Mouse (Mus musculus) urinary bladder, postnatal 36 days (tissue): ENCODE measurements at regions not wholly inside any gene's neighbourhood (a gene's known extent, or its start where the extent isn't known, plus 50 kb on each side); places are given as distances from the start of the nearest gene placed in this dataset.
"Not testable (repeated sequence)": the region's sequence is repeated elsewhere in the genome, so short reads cannot be mapped to it uniquely, and the experiment has no call there.

ENCODE experiments used
- DNase-seq, 2 experiments: peaks; one replicate each; pipeline ENCODE4 v3.0.0; 2022; ENCODE audit warnings: low spot score in 2 of 2, mixed read lengths in 1 of 2

DNA sequence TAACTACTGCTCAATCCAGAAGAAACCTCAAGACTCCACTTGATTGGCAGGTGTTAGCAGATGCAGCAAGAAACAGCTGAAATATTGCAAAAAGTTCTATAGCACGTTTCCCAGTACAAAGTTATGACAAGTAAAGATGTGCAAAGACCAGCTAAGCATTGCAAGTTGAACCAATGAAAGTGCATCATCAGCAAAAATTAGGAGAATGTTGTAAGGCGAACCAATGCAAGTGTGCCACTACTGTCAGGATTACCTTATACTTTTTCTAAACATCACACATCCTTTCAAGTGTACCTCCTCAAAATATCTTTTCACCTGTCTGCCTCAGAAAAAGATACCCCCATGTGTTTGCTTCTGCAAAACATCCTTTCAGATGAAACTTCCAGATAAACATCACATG, 244.7 kb downstream of the Slco6d1 start:
- no peak for DNase-seq

DNA sequence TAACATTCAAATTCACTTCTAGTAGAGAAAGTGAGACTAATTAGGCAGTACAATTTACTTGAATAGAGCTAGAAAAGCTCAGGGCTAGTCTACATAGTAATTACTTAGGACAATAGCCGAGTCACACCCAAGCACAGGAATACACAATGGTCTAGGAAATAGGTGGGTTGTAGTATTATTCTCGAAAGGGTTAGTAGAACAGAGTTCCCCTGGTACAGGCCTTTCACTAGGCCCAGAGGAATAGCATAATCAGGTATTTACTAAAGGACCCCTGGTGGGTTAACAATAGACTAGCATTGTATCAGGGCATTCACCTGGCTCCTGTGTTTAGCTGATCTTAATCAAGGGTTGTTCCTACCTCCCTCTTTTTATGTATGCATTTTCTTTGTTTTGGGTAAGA, 246.5 kb downstream of the Slco6d1 start:
- DNase-seq = not testable (repeated sequence)

DNA sequence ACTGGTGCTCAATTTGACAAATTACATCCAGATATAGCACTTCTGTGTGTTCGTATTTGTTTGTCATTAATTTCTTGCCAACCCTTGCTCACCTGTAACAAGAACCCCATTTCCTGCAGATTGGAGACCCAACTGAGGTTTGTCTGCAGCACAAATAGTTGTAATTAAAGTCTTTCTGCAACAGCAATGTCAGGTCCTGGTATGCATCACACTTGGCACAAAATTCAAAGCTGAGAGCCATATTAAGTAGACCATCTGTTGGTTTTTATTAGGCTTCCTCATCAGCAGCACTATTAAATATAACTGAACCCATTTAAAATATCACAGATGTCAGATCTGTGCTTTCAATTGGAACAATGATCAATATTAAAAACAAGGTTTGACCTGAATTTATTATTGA, 247.0 kb downstream of the Slco6d1 start:
- DNase-seq = no peak

DNA sequence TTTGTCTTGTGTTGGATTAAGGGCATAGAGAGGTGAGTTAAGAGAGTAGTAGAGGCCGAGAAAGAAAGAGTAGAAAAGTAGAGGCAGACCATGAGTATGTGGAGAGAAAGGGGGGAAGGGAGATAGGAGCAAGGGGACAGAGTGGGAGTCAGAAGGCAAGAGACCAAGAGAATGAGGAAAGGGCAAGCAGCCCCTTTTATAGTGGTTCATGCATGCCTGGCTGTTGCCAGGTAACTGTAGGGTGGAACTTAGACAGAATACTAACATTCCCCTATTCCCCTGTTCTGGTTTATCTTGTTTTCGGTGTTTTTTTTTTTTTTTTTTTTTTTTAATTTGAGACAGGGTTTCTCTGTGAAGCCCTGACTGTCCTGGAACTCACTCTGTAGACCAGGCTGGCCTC, 247.7 kb downstream of the Slco6d1 start:
- DNase-seq = no peak

DNA sequence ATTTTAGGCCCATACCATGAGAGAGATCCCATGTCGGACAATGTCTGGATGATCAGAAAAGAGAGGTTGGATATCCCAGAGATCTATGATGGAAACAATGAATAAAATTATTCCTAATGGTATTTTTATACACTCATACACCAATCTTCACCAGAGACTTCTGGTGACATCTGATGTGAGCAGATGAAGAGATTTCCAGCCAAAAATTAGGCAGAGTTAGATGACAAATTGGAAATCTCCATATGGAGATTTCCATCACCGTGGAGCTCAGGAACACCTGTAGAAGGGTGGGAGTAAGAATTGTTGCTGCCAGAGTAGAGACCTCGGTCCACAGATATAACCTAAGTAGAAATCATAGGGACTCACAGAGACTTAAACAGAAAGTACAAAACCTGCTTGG, 257.8 kb downstream of the Slco6d1 start:
- no peak for DNase-seq

DNA sequence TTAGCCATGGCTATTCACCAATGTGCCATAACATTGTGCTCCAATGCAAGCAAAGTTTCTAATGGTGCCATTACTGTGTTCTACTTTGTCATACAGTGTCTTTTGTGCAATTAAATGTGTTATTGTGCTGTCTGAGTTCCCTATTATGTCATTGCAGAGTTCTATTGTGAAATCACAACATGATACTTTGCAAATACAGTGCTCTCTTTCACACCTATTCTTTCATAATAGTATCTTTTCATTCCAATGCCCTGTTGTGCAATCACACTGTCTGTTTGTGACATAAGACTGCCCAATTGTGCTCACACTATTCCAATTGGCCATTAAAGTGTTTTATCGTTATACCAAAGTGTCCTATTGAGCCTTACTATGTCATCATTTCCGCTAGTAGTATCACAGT, 292.9 kb downstream of the Slco6d1 start:
- DNase-seq = no peak

DNA sequence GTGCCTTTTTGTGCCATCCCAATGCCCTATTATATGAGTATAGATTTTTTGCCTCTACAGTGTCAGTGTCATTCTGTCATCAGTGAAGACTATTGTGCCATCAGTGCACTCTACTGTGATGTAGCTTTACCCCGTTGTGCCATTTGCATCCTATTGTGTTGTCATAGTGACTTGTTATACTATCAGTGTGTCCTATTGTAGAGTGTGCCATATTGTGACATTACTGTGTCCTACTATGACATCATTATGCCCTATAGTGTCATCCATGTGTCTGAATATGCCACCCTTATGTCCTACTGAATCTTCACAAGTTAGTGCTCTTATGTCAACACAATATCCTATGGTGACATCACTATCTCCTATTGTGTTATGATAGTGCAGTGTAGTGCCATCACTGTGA, 293.4 kb downstream of the Slco6d1 start:
- no peak for DNase-seq

DNA sequence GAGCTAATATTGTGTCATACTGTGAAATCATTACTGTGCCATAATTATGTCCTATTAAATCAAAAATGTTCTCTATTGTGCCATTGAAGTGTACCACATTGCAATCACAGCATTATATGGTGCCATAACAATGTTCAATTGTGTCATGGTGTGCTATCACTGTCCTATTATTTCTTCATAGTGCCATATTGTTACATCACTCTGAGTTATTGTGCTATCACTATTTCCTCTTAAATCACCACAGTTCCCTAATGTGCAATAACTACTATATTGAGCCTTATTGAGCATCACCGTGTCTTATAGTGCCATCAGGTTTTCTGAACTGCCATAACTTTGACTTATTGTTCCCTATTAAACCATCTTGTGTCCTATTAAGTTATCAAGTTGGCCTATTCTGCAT, 299.7 kb downstream of the Slco6d1 start:
- no peak for DNase-seq

DNA sequence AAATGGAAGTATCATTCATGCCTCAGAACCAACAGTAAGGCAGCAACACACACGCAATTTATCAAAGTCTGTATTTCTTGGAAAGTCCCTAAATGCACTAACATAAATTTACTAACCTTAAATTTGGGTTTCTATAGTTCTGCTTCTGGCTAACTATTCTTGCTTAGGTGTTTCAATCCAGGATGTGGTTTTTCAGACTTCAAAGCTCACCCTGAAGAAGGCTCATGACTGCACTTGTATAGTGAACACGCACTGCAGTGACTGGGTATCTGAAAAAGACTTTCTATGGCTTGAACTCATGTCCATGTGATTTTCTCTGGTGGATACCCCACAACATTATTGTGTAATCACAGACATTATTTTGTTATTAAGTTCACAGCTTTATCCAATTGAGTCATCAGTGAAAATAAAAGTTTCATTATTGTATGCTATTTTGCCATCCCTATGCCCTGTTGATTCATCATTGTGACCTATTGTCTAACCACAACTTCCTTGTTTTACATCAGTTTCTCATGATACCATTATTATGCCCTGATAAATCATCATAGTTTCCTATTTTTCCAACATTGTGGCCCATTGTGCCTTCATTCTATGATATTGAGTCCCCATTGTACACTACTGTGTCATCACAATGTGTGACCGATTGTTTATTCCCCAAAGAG, 306.6 kb downstream of the Slco6d1 start:
- no peak for DNase-seq

DNA sequence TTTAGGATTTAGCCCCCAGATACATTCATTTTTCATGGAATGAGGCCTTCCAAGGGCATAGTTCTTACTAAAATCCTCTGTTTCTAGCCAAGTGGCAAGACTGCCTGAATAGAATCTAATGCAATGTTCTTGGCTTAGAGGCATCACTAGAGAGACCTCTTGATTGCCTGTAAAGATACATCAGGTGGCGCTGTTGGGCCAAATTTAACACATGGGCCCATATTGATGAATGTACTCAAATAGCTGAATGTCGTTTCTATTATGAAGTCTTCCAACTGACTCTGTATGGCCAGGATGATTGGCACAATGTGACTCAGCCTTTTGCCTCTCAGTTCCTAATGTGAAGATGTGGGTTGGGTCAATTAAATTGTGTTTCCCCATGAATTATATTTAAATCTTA, 328.0 kb downstream of the Slco6d1 start:
- no peak for DNase-seq

DNA sequence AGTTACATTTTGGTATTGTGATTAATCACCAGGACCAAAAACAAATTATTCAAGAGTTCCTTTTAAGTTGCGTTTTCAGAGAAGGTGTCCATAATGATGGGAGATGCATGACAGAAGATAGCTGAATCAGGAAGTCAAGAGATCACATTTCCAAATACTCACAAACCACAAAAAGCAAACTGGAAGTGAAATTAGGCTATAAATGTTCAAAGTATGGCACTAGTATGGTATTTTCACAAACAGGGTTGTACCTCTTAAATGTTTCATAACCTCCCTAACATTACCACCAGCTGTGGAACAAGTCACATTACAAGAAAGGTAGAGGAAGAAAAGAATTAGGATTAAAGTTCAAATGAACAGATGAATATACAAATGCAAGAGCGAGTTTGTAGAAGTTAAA, 367.6 kb downstream of the Slco6d1 start:
- DNase-seq = no peak

DNA sequence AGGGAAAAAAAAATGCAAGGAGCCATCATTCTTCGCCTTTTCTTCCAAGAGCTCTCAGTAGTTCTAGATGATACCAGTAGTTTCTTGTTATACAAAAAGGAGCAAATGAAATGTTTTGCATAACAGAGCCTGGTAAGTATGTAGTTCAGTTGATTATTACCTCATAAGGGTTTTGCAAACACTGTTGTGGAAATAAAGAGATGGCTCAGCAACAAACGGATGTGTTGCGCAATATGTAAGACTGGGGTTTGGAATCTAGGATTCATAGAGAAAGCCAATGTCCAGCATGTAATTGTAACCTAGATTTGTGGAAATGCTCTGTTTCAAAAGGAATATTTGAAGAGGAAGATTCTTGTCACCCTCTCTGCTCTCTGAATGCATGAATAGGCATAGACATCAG, 372.4 kb downstream of the Slco6d1 start:
- peak in 1 of 2 experiments; percentile 1 for DNase-seq

DNA sequence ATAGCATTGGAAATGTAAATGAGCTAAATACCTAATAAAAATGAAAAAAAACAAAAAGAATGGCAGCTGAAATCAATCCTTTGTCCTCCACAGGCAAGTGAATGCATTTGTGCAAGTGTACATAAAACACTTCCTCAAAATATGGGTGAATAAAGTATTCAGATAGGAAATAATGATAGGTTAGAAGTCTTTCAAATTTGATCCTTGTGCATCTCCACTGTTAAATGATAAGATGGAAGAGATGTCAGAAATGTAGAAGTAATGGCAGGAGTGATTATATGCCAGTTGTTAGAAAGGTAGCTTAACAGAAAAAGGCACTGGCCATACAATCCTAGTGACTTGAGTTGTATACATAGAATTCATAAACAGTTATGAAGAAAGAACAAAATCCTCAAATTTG, 391.6 kb downstream of the Slco6d1 start:
- no peak for DNase-seq

DNA sequence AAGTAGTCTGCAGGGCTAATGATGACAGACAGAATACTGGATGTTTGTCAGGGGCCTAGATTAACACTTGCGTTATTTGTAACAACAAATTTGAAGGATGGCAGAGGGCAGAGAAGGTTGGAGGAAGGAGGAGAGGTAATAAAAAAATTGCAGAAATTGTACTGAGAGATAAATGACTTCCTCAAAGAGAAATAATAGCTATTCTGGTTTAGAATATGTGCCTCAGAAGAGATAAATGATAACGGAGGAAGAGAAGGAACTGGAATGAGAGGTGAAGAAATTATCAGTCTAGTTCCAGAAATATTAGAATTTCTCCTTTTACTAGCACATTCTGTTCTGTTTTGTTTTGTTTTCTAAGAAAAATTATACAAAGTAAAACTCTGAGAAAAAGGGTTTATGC, 393.1 kb downstream of the Slco6d1 start:
- DNase-seq = no peak

DNA sequence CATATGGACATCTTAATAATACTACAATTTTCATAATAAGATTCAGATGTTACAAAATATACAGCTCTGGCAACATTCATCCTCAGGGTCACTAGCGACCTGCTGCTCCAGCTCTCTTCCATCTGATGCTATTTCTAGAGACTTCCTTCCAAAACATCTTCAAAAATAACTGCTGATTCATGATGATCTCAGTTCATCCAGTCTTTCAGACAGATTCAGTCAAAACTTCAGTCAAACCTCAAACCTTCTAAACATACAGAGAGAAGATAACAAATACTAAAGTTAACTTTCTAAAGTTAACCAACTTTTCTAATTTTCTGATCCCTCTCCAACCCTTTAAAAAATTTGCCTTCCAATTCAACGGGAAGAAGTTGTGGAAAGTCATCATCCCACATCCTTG, 397.2 kb downstream of the Slco6d1 start:
- DNase-seq = no peak

DNA sequence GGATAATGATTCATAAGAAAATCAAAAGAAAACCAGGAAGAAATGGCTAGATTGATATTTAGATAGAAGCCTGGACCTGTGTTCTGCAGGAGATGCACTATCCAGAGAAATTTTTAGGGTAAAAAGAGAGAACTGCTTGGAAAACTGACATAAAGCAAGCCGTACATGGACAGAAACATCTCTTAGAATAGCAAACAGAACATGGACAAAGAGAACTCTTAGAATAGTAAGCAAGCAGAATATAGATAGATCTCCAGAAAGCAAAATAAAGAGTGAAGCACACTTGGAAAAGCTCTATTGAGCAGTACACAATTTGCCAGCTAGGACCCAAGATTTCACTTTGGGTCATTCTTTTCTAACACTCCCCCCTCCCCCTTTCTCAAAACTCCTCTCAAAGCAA, 439.3 kb downstream of the Slco6d1 start:
- DNase-seq = no peak

DNA sequence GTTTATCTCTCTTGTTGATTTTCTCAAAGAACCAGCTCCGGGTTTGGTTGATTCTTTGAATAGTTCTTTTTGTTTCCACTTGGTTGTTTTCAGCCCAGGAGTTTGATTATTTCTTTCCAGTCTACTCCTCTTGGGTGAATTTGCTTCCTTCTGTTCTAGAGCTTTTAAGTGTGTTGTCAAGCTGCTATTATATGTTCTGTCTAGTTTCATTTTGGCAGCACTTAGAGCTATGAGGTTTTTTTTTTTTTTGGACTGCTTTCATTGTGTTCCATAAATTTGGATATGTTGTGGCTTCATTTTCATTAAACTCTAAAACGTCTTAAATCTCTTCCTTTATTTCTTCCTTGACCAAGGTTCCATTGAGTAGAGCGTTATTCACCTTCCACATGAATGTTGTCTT, 485.3 kb downstream of the Slco6d1 start:
- no peak for DNase-seq

DNA sequence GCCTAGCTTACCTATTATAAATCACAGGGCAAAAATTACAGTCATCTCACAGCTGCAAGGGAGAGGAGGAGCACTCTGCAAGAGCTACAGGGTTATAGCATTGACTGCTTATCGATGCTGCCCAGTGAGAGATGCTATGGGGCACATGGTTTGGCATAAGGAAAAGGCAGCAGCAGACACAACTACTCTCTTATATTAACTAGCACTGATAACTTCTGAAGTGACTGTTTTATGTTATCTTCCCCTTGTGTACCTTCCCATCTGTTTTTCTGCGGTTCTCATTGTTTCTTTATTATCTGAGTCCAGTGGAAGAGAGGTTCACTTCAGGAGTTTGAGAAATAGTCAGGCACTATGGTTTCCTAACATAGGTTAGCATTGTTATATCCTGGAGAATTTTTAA, 502.1 kb downstream of the Slco6d1 start:
- DNase-seq = no peak

DNA sequence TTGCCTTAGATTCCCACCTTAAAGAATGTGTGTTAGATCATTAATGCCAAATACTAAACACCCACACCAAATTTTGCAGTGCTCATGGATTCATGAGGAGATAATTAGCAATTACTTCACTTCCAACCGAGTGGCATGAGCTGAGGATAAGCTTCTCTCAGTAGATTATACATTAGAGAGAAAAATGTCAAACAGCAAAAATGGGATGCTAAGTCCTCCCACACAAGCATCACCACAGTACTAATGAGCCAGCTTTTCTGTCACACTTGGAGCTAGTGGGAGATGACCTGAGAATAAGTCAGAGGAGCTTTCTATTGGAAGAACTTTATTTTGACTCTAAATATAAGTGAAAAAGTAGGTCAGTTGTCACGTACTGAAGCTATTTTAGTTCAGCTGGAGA, 504.0 kb downstream of the Slco6d1 start:
- DNase-seq = no peak

DNA sequence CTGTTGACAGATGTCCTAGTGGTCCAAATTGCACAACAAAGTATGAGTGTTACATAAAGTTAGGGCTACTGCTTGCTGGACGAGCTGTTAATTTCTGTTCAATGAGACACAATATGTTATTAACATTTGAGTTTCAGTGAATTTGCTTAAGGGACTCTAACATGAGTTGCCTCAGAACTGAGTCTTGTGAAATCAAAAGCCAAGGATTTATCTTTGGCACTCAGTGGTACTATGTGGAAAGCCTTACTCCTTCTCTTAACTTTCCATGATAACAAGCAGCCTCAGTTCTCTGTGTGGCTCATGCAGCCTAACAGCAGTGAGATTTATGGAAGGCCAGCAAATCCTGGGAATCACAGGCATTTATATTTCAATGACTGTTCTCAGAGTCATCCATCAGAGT, 510.0 kb downstream of the Slco6d1 start:
- DNase-seq = no peak

DNA sequence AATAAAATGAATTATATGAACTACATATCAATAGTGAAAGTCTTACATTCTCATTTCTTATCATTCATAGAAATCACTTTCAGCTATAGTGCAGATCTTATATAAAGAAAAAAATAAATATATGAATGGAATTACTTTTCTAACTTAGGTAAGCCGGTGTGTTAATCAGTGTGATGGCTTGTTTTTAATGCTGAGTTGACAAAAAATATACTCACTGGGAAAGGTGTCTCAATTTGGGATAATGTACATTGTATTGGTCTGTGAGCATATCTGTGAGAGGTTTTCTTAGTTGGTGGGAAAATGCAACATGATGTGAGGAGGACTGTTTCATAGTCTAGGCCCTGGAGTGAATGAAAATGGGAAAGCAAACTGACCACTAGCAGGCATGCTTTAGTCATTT, 511.3 kb downstream of the Slco6d1 start:
- DNase-seq = no peak

DNA sequence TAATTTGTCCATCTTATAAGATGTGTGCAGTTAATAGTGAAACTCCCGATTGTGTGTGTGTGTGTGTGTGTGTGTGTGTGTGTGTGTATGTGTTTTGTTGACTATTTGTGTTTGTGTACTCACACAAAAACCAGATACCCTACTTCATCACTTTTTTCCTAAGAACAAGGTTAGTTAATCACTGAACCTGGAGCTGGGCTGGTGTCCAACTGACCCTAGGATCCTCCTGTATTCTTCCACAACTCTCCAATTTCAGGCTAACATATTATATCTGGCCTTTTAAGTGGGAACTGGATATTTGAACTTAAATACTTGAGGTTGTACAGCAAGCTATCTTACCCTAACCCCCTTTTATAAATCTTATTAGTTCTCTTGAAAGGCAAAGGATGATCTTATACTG, 556.8 kb downstream of the Slco6d1 start:
- DNase-seq = no peak
